Mouse (Mus musculus) stomach, embryonic 15.5 days (tissue): ENCODE results near the gene 1110008L16Rik. TPM values are rescaled to one million over a fixed set of nuclear protein-coding genes. Genes with fewer than 3 reads are reported as not detected.
"Not testable (repeated sequence)": the region's sequence is repeated elsewhere in the genome, so short reads cannot be mapped to it uniquely, and the experiment has no call there.

Experiments used
- ATAC-seq: fragments of 200-750 bp; cut with Nextera tagmentation; 2 replicates; pipeline ENCODE4 v1.8.0; 2017; ENCODE audit warnings: low read depth, moderate number of reproducible peaks, moderate TSS enrichment; ENCODE audit not compliant: insufficient read depth, low FRiP score
- H3K27ac ChIP-seq: fragments of 300-500 bp; sonication (generic); 2 replicates; pipeline ENCODE4 v1.5.1; 2015; ENCODE audit warnings: mild to moderate bottlenecking, inconsistent platforms
- H3K27me3 ChIP-seq: fragments of 300-500 bp; sonication (generic); replicated peaks from 2 replicates; pipeline ENCODE4 v1.6.1; 2015; ENCODE audit warnings: inconsistent platforms
- H3K36me3 ChIP-seq: fragments of 300-500 bp; sonication (generic); 2 replicates; pipeline ENCODE4 v1.6.1; 2015; ENCODE audit warnings: inconsistent platforms
- H3K4me1 ChIP-seq: fragments of 300-500 bp; sonication (generic); 2 replicates; pipeline ENCODE4 v1.6.1; 2015; ENCODE audit warnings: inconsistent platforms
- H3K4me2 ChIP-seq: fragments of 300-500 bp; sonication (generic); 2 replicates; pipeline ENCODE4 v1.6.1; 2015; ENCODE audit warnings: mild to moderate bottlenecking, inconsistent platforms
- H3K4me3 ChIP-seq: fragments of 300-500 bp; sonication (generic); replicated peaks from 2 replicates; pipeline ENCODE4 v1.5.1; 2015; ENCODE audit warnings: inconsistent platforms
- H3K9ac ChIP-seq: fragments of 300-500 bp; sonication (generic); 2 replicates; pipeline ENCODE4 v1.6.1; 2015; ENCODE audit warnings: inconsistent platforms
- H3K9me3 ChIP-seq: fragments of 300-500 bp; sonication (generic); 2 replicates; pipeline ENCODE4 v1.6.1; 2016; ENCODE audit warnings: inconsistent platforms
- whole genome bisulfite sequencing: fragments of 180-500 bp; shearing (Covaris S2); methylation state at CpG from one replicate; pipeline ENCODE4 v1.1.7; 2015; 5-methylcytosine and 5-hydroxymethylcytosine counted together
- polyA plus RNA-seq: library from polyadenylated mRNA; unstranded; fragments of >200 nt; fragmentation: Nextera tagmentation; extraction: Ambion mirVana; gene quantifications from 2 replicates; pipeline ENCODE4 v1.2.1, GENCODE M21; 2015

The 1110008L16Rik gene
- polyA plus RNA-seq, 1 experiment from 2014 or later, result 22.2 TPM

GRCm38 (mm10) chr12:55308731-55309130 is 9.4 kb downstream of the 1110008L16Rik start:
- Histone ChIP-seq H3K4me3 (no peak overlapping the region), H3K9me3 (no peaks in the 10 kb centered on the region), H3K4me2 (no peak overlapping the region), H3K4me1 (no peaks in the 10 kb centered on the region), H3K27ac (no peak overlapping the region), H3K27me3 (no peaks in the 10 kb centered on the region), H3K36me3 (no peaks in the 10 kb centered on the region), H3K9ac (no peak overlapping the region)
- WGBS, result 85% methylated on average over 9 of the region's 9 CpGs
- no peak for ATAC-seq

- no peaks in the 10 kb centered on the region for H3K36me3 ChIP-seq
- H3K9ac ChIP-seq, result no peak overlapping the region
- no peaks in the 10 kb centered on the region for H3K27me3 ChIP-seq
- no peak for ATAC-seq
- H3K27ac ChIP-seq, result no peak overlapping the region
- H3K4me1 ChIP-seq, result no peaks in the 10 kb centered on the region
- no peak overlapping the region for H3K4me2 ChIP-seq
- H3K4me3 ChIP-seq, result no peak overlapping the region
- WGBS, result 71% methylated on average over 8 of the region's 8 CpGs
- H3K9me3 ChIP-seq, result no peaks in the 10 kb centered on the region
These were observed 10.1 kb downstream of the 1110008L16Rik start for GRCm38 (mm10) chr12:55309501-55309900.

GRCm38 (mm10) chr12:55311841-55312240 is 12.5 kb downstream of the 1110008L16Rik start:
- no peaks in the 10 kb centered on the region for H3K36me3 ChIP-seq
- no peak overlapping the region for H3K27ac ChIP-seq
- WGBS, result 81% methylated on average over 7 of the region's 7 CpGs
- H3K27me3 ChIP-seq, result no peaks in the 10 kb centered on the region
- H3K4me3 ChIP-seq, result no peak overlapping the region
- no peaks in the 10 kb centered on the region for H3K9me3 ChIP-seq
- no peak overlapping the region for H3K9ac ChIP-seq
- no peaks in the 10 kb centered on the region for H3K4me1 ChIP-seq
- ATAC-seq, result no peak
- no peak overlapping the region for H3K4me2 ChIP-seq

GRCm38 (mm10) chr12:55313901-55314300 is 14.5 kb downstream of the 1110008L16Rik start:
- no peak overlapping the region for H3K4me2 ChIP-seq
- no peaks in the 10 kb centered on the region for H3K9me3 ChIP-seq
- no peaks in the 10 kb centered on the region for H3K36me3 ChIP-seq
- no peak overlapping the region for H3K27ac ChIP-seq
- no peaks in the 10 kb centered on the region for H3K4me1 ChIP-seq
- no peak for ATAC-seq
- H3K9ac ChIP-seq, result no peak overlapping the region
- H3K27me3 ChIP-seq, result no peaks in the 10 kb centered on the region
- H3K4me3 ChIP-seq, result no peak overlapping the region
- 89% methylated on average over 5 of the region's 5 CpGs for WGBS

- Histone ChIP-seq H3K36me3 (no peaks in the 10 kb centered on the region), H3K27me3 (no peaks in the 10 kb centered on the region), H3K27ac (no peak overlapping the region), H3K4me2 (no peak overlapping the region), H3K4me3 (no peak overlapping the region), H3K9me3 (no peaks in the 10 kb centered on the region), H3K9ac (no peak overlapping the region), H3K4me1 (no peaks in the 10 kb centered on the region)
- WGBS, result 38% methylated on average over 5 of the region's 5 CpGs
- ATAC-seq, result peak; percentile 31; the same call in 1 of the 2 replicates
These were observed 15.8 kb downstream of the 1110008L16Rik start for GRCm38 (mm10) chr12:55315192-55315591.

- Histone ChIP-seq H3K9ac (no peak overlapping the region), H3K36me3 (no peaks in the 10 kb centered on the region), H3K27me3 (no peaks in the 10 kb centered on the region), H3K4me3 (no peak overlapping the region), H3K4me2 (no peak overlapping the region), H3K4me1 (no peaks in the 10 kb centered on the region), H3K27ac (peak overlapping the region; percentile 33; the same call in 1 of the 2 replicates), H3K9me3 (no peaks in the 10 kb centered on the region)
- no peak for ATAC-seq
- WGBS, result 84% methylated on average over 18 of the region's 18 CpGs
These were observed 22.4 kb downstream of the 1110008L16Rik start for GRCm38 (mm10) chr12:55321642-55322291.

- no peaks in the 10 kb centered on the region for H3K27me3 ChIP-seq
- no peak overlapping the region for H3K4me2 ChIP-seq
- H3K9me3 ChIP-seq, result no peaks in the 10 kb centered on the region
- H3K4me3 ChIP-seq, result no peak overlapping the region
- H3K27ac ChIP-seq, result no peak overlapping the region
- H3K9ac ChIP-seq, result no peak overlapping the region
- no peaks in the 10 kb centered on the region for H3K36me3 ChIP-seq
- no peaks in the 10 kb centered on the region for H3K4me1 ChIP-seq
- no peak for ATAC-seq
- 79% methylated on average over 7 of the region's 7 CpGs for WGBS
These were observed 26.3 kb downstream of the 1110008L16Rik start for GRCm38 (mm10) chr12:55325702-55326101.

GRCm38 (mm10) chr12:55328784-55329183 is 29.4 kb downstream of the 1110008L16Rik start:
- Histone ChIP-seq H3K4me2 (no peak overlapping the region), H3K9ac (no peak overlapping the region), H3K36me3 (no peaks in the 10 kb centered on the region), H3K9me3 (no peaks in the 10 kb centered on the region), H3K27me3 (no peaks in the 10 kb centered on the region), H3K27ac (no peak overlapping the region), H3K4me3 (no peak overlapping the region), H3K4me1 (no peaks in the 10 kb centered on the region)
- 75% methylated on average over 4 of the region's 4 CpGs for WGBS
- no peak for ATAC-seq

GRCm38 (mm10) chr12:55329351-55329750 is 30.0 kb downstream of the 1110008L16Rik start:
- Histone ChIP-seq H3K4me3 (no peak overlapping the region), H3K27me3 (no peaks in the 10 kb centered on the region), H3K9me3 (no peaks in the 10 kb centered on the region), H3K9ac (no peak overlapping the region), H3K27ac (no peak overlapping the region), H3K36me3 (no peaks in the 10 kb centered on the region), H3K4me1 (no peaks in the 10 kb centered on the region), H3K4me2 (no peak overlapping the region)
- WGBS, result 87% methylated on average over 7 of the region's 7 CpGs
- ATAC-seq, result no peak

- Histone ChIP-seq H3K4me2 (no peak overlapping the region), H3K4me3 (no peak overlapping the region), H3K9ac (no peak overlapping the region), H3K9me3 (no peaks in the 10 kb centered on the region), H3K36me3 (no peaks in the 10 kb centered on the region), H3K27me3 (no peaks in the 10 kb centered on the region), H3K27ac (no peak overlapping the region), H3K4me1 (no peaks in the 10 kb centered on the region)
- WGBS, result 77% methylated on average over 7 of the region's 7 CpGs
- ATAC-seq, result no peak
These were observed 34.3 kb downstream of the 1110008L16Rik start for GRCm38 (mm10) chr12:55333662-55334061.

- not testable (repeated sequence) for ATAC-seq, H3K36me3 ChIP-seq, H3K9ac ChIP-seq, H3K4me3 ChIP-seq, H3K4me1 ChIP-seq, H3K9me3 ChIP-seq, H3K27ac ChIP-seq, H3K27me3 ChIP-seq, H3K4me2 ChIP-seq
- WGBS, result 88% methylated on average over 1 of the region's 2 CpGs
These were observed 39.1 kb downstream of the 1110008L16Rik start for GRCm38 (mm10) chr12:55338490-55338889.

GRCm38 (mm10) chr12:55343045-55343444 is 43.7 kb downstream of the 1110008L16Rik start:
- H3K27ac ChIP-seq, H3K27me3 ChIP-seq, ATAC-seq, H3K9me3 ChIP-seq, H3K36me3 ChIP-seq, H3K4me1 ChIP-seq, H3K4me3 ChIP-seq, H3K4me2 ChIP-seq, H3K9ac ChIP-seq: not testable (repeated sequence)
- WGBS, result 49% methylated on average over 1 of the region's 1 CpGs

GRCm38 (mm10) chr12:55343998-55344397 is 44.6 kb downstream of the 1110008L16Rik start:
- Histone ChIP-seq H3K27me3 (no peaks in the 10 kb centered on the region), H3K4me3 (no peak overlapping the region), H3K4me2 (no peak overlapping the region), H3K4me1 (0 out of 2 replicates have a peak, but pooled peaks cover 2% of the 10 kb centered on the region), H3K36me3 (no peaks in the 10 kb centered on the region), H3K9me3 (no peaks in the 10 kb centered on the region), H3K9ac (no peak overlapping the region), H3K27ac (no peak overlapping the region)
- no peak for ATAC-seq
- 75% methylated on average over 11 of the region's 11 CpGs for WGBS
